Mouse (Mus musculus): ENCODE results near the gene Dlgap1. TPM values are rescaled to one million over a fixed set of nuclear protein-coding genes. Genes with fewer than 3 reads are reported as not detected.
A peak's percentile ranks its signal among the peaks of the same experiment; 100 is the strongest.
"Not testable (repeated sequence)": the region's sequence is repeated elsewhere in the genome, so short reads cannot be mapped to it uniquely, and the experiment has no call there.

Gene Dlgap1
- polyA plus RNA-seq, 1 experiment from 2014 or later: 3.5 TPM

DNA sequence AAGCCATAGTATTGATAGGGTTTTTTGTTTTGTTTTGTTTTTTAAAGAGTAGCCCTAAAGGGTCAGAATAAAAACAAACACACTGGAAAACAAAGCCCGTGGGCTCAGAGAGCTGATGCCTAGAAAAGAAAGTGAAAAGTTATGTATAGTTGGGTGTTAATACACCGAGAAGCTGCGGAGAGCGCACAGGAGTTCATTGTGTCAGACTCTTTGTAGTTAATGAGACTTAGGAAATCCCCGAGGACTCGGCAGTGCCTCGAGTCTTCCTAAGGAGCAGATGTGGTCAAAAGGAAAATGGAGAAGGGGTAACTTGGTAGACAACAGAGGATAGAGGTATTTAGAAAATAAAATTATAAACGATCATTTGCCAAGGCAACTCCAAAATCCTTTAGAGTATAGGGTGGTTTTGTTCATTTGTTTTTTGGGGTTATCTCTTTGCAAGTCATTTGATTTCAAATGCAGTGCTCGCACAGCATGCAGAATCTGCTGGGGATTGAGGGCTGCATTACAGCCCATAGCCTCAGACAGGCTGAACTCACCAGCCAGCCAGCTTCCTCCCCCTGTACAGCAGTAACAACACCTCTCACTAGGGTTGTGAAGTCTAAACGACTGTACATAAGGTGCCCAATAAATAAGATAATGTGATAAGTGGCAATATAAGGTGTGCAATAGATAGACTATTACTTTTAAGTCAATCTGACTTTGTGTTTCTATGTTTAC, 866.4 kb downstream of the Dlgap1 start:
- Histone ChIP-seq H3K36me3 (peaks cover 28% of the 10 kb centered on the region), H3K27ac (no peak overlapping the region), H3K9me3 (no peaks in the 10 kb centered on the region), H3K27me3 (peaks cover 22% of the 10 kb centered on the region), H3K4me3 (replicated peaks) (peak overlapping the region; percentile 40), H3K4me2 (peak overlapping the region; percentile 74), H3K9ac (replicated peaks) (no peak overlapping the region; the same call in 1 of the 2 replicates), H3K4me1 (replicated peaks) (peaks cover 22% of the 10 kb centered on the region)
- 3% methylated on average over 10 of the region's 10 CpGs for WGBS
- no peak for ATAC-seq (ENCODE audit: insufficient number of reproducible peaks, insufficient read depth, low FRiP score, low TSS enrichment, low read depth)

GRCm38 (mm10) chr17:70836820-70837219, 867.9 kb downstream of the Dlgap1 start:
- Histone ChIP-seq H3K9ac (replicated peaks) (no peak overlapping the region), H3K9me3 (no peaks in the 10 kb centered on the region), H3K4me3 (replicated peaks) (no peak overlapping the region), H3K27ac (no peak overlapping the region), H3K36me3 (peaks cover 41% of the 10 kb centered on the region), H3K4me1 (replicated peaks) (peaks cover 22% of the 10 kb centered on the region), H3K27me3 (peaks cover 22% of the 10 kb centered on the region), H3K4me2 (no peak overlapping the region)
- ATAC-seq (ENCODE audit: insufficient number of reproducible peaks, insufficient read depth, low FRiP score, low TSS enrichment, low read depth): no peak
- WGBS: 70% methylated on average over 7 of the region's 7 CpGs

GRCm38 (mm10) chr17:70837474-70837873, 868.6 kb downstream of the Dlgap1 start:
- H3K4me2 ChIP-seq; H3K9ac ChIP-seq (replicated peaks); H3K27ac ChIP-seq; H3K4me3 ChIP-seq (replicated peaks); ATAC-seq (ENCODE audit: insufficient number of reproducible peaks, insufficient read depth, low FRiP score, low TSS enrichment, low read depth); H3K9me3 ChIP-seq: not testable (repeated sequence)
- peaks cover 45% of the 10 kb centered on the region for H3K36me3 ChIP-seq
- H3K27me3 ChIP-seq: peaks cover 22% of the 10 kb centered on the region
- H3K4me1 ChIP-seq (replicated peaks): peaks cover 22% of the 10 kb centered on the region
- 90% methylated on average over 6 of the region's 6 CpGs for WGBS

DNA sequence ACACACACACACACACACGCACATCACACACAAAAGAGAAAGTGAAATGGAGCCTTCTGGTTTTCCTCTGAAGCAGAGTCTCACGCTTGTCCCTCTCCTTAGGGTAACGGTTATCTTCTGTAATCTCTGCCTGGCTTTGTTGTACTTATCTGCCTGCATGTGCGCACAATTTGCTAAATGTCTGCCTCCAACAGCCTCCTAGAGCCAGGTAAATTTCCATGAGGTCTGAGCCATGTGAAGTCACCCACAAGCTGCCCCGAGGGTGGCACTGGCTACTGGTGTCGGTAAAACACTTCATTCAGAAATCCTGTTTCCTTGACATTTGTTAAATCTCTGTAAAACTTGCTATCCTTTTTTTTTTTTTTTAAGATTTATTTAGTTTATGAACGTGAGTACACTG, 869.2 kb downstream of the Dlgap1 start:
- ATAC-seq (ENCODE audit: insufficient number of reproducible peaks, insufficient read depth, low FRiP score, low TSS enrichment, low read depth): no peak

GRCm38 (mm10) chr17:70838533-70838932, 869.7 kb downstream of the Dlgap1 start:
- ATAC-seq (ENCODE audit: insufficient number of reproducible peaks, insufficient read depth, low FRiP score, low TSS enrichment, low read depth): no peak
- peaks cover 14% of the 10 kb centered on the region for H3K27me3 ChIP-seq
- H3K36me3 ChIP-seq: peaks cover 56% of the 10 kb centered on the region
- H3K4me2 ChIP-seq: no peak overlapping the region
- H3K4me1 ChIP-seq (replicated peaks): peaks cover 22% of the 10 kb centered on the region
- WGBS: 19% methylated on average over 5 of the region's 5 CpGs
- no peak overlapping the region for H3K9ac ChIP-seq (replicated peaks)
- H3K4me3 ChIP-seq (replicated peaks): no peak overlapping the region
- no peak overlapping the region for H3K27ac ChIP-seq
- no peaks in the 10 kb centered on the region for H3K9me3 ChIP-seq

More for the DNA sequence above, 869.2 kb downstream of the Dlgap1 start:
- Histone ChIP-seq H3K4me1 (replicated peaks) (peaks cover 22% of the 10 kb centered on the region), H3K27me3 (peaks cover 18% of the 10 kb centered on the region), H3K36me3 (peaks cover 51% of the 10 kb centered on the region), H3K9ac (replicated peaks) (no peak overlapping the region), H3K4me2 (no peak overlapping the region), H3K9me3 (no peaks in the 10 kb centered on the region), H3K4me3 (replicated peaks) (no peak overlapping the region), H3K27ac (no peak overlapping the region)
- WGBS: 80% methylated on average over 7 of the region's 7 CpGs

DNA sequence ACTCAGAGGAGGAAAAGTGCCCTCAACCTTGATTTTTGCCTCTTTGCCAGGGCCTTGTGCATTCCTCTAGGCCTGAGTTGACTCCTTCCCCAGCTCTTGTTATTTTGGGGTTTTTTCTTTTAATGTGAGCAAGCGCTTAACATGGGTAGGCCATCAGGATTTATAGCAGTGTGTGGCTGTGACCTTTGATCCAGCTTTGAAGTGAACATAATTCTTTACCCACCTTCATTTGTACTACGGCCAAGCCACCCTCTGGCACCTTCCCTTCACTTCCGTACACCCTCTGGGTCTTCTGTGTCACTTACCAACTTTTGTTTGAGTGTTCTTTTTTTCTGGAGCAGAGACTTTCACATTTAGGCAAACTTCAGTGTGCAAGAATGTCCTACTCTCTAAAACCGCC, 874.4 kb downstream of the Dlgap1 start:
- no peak overlapping the region for H3K4me3 ChIP-seq (replicated peaks)
- no peak for ATAC-seq (ENCODE audit: insufficient number of reproducible peaks, insufficient read depth, low FRiP score, low TSS enrichment, low read depth)
- H3K27ac ChIP-seq: no peak overlapping the region
- no peak overlapping the region for H3K9ac ChIP-seq (replicated peaks)
- H3K4me2 ChIP-seq: no peak overlapping the region
- WGBS: 45% methylated on average over 4 of the region's 4 CpGs
- no peaks in the 10 kb centered on the region for H3K27me3 ChIP-seq
- peaks cover 75% of the 10 kb centered on the region for H3K36me3 ChIP-seq
- no peaks in the 10 kb centered on the region for H3K9me3 ChIP-seq
- peaks cover 31% of the 10 kb centered on the region for H3K4me1 ChIP-seq (replicated peaks)

DNA sequence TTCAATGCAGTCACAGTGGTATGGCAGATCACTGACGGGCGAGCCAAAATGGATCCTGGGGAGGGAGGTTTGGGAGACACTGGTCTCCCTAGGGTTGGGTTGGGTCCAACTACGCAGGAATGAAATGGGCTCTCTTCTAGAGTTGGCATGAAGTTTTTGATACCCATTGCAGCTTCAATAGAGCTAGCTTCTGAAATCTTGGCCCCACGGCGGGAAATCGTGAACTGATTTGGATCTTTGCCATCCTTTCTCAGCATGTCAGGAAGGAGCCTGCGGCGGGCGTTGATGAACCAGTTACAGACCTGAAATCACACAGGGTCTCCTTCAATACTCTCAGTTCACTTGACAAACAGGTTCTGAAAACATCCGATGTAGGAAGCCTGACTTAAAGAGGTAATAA, 876.1 kb downstream of the Dlgap1 start:
- Histone ChIP-seq H3K9ac (replicated peaks) (no peak overlapping the region), H3K4me2 (no peak overlapping the region), H3K27me3 (no peaks in the 10 kb centered on the region), H3K36me3 (peaks cover 59% of the 10 kb centered on the region), H3K27ac (no peak overlapping the region), H3K4me1 (replicated peaks) (peaks cover 25% of the 10 kb centered on the region), H3K4me3 (replicated peaks) (no peak overlapping the region), H3K9me3 (no peaks in the 10 kb centered on the region)
- ATAC-seq (ENCODE audit: insufficient number of reproducible peaks, insufficient read depth, low FRiP score, low TSS enrichment, low read depth): no peak
- 80% methylated on average over 10 of the region's 10 CpGs for WGBS

DNA sequence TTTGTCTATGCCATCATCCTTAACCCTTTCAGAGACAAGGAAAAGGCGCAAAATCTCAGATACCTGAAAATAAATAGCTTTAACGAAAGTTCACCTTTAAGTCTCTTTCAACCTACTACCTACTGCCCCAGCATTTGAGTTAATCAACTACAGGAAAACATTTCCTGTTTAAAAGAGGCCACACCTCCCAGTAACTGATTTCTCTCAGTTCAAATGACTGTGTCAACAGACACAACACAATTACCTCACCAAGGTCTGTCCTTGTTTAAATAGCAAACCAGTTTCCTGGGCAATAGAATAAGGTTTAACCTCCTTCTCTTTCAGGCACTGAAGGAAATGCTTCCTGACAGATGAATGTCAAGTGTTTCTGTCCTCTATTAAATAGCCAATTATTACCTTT, 876.7 kb downstream of the Dlgap1 start:
- Histone ChIP-seq H3K27me3 (no peaks in the 10 kb centered on the region), H3K36me3 (peaks cover 53% of the 10 kb centered on the region), H3K4me2 (no peak overlapping the region), H3K4me1 (replicated peaks) (peaks cover 25% of the 10 kb centered on the region), H3K27ac (no peak overlapping the region), H3K9ac (replicated peaks) (no peak overlapping the region), H3K9me3 (no peaks in the 10 kb centered on the region), H3K4me3 (replicated peaks) (no peak overlapping the region)
- no peak for ATAC-seq (ENCODE audit: insufficient number of reproducible peaks, insufficient read depth, low FRiP score, low TSS enrichment, low read depth)
- WGBS: 74% methylated on average over 2 of the region's 2 CpGs

DNA sequence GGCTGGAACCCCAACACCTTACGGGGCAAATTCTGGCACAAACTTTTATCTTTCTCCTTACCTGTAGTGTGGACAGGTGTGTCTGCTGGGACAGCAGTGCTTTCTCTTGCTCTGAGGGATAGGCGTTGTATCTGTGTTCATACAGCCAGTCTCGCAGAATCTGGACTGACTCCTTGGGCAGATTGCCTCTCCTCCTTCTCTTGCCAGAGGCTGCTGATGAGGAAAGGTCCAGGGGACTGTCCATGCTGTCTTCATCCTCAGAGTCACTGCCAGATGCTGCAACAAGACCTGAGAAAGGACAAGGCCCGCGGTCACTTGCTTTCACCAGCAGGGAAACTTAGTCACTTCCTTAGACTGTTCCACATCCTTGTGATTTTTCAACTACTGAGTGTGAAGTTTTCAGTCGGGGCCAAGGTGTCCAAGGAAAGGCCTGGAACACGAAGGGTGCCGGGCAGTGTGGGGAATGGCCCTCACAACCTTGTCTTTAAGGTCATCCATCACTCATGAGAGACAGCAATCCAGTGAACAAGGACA, 877.3 kb downstream of the Dlgap1 start:
- peak overlapping the region; percentile 97 for H3K4me2 ChIP-seq
- no peak overlapping the region for H3K4me3 ChIP-seq (replicated peaks)
- peaks cover 49% of the 10 kb centered on the region for H3K36me3 ChIP-seq
- H3K9ac ChIP-seq (replicated peaks): peak overlapping the region; percentile 35; the same call in 1 of the 2 replicates
- no peak overlapping the region for H3K27ac ChIP-seq
- no peak for ATAC-seq (ENCODE audit: insufficient number of reproducible peaks, insufficient read depth, low FRiP score, low TSS enrichment, low read depth)
- peaks cover 25% of the 10 kb centered on the region for H3K4me1 ChIP-seq (replicated peaks)
- no peaks in the 10 kb centered on the region for H3K9me3 ChIP-seq
- no peaks in the 10 kb centered on the region for H3K27me3 ChIP-seq
- 66% methylated on average over 8 of the region's 8 CpGs for WGBS

- H3K27ac ChIP-seq: 0 out of 2 replicates have a peak overlapping the region, but pooled peaks have one; percentile 42
- H3K4me3 ChIP-seq (replicated peaks): peak overlapping the region; percentile 29
- H3K4me1 ChIP-seq (replicated peaks): peaks cover 25% of the 10 kb centered on the region
These were observed 878.2 kb downstream of the Dlgap1 start for GRCm38 (mm10) chr17:70847086-70847485.

DNA sequence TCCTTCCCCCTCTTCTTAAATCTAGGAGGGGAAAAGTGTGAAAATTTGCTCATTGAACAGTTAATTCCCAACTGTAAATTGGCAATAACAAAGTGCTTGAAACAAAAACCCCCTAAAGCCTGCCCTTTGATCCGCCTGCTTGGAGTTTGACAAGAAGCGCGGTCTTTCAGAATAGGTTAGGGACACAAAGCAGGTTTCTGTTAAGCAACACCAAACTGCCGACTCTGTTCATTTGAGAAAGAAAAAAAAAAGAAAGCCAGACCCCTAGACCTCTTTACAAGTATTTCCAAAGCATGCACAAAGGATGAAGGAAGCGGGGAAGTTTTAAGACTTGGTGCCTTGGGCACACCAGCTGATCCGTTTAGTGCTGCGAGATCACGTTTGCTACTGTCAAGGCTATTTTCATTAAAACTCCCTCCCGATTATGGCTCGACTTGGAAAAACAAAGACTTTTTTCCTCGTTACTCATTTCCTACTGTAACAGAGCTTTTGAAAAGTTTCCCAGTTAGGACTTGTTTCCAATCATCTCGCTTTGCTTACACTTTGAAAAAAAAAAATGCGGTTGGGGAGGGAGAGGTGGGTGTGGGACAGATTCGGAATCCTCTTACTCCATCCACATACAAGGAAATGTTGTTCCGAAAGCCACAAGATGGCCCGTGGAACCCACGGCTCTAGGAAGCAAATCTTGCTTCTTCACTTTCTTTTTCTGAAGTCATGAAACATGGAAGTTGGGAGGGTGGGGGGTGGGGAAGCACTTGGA, 879.1 kb downstream of the Dlgap1 start:
- Histone ChIP-seq H3K36me3 (peaks cover 34% of the 10 kb centered on the region), H3K4me1 (replicated peaks) (peaks cover 25% of the 10 kb centered on the region), H3K4me2 (peak overlapping the region; percentile 97), H3K9ac (replicated peaks) (peak overlapping the region; percentile 89), H3K9me3 (no peaks in the 10 kb centered on the region), H3K27ac (peak overlapping the region; percentile 99), H3K4me3 (replicated peaks) (peak overlapping the region; percentile 73), H3K27me3 (no peaks in the 10 kb centered on the region)
- no peak for ATAC-seq (ENCODE audit: insufficient number of reproducible peaks, insufficient read depth, low FRiP score, low TSS enrichment, low read depth)
- WGBS: under 1% methylated on average over 17 of the region's 17 CpGs

More at GRCm38 (mm10) chr17:70847086-70847485, 878.2 kb downstream of the Dlgap1 start:
- Histone ChIP-seq H3K4me2 (peak overlapping the region; percentile 97), H3K9ac (replicated peaks) (no peak overlapping the region; the same call in 1 of the 2 replicates), H3K36me3 (peaks cover 41% of the 10 kb centered on the region), H3K27me3 (no peaks in the 10 kb centered on the region), H3K9me3 (no peaks in the 10 kb centered on the region)
- ATAC-seq (ENCODE audit: insufficient number of reproducible peaks, insufficient read depth, low FRiP score, low TSS enrichment, low read depth): no peak
- under 1% methylated on average over 4 of the region's 4 CpGs for WGBS

All from limb, embryonic 12.5 days (tissue).